Mouse (Mus musculus) ES-E14 (cell line): Measurements from ENCODE around the gene Filip1.

ENCODE experiments used
- CHD2 ChIP-seq: IDR thresholded peaks from 2 replicates; pipeline ENCODE4 v1.6.1; 2014; ENCODE audit warnings: mild to moderate bottlenecking, low read depth, low read length, inconsistent platforms
- HCFC1 ChIP-seq: IDR thresholded peaks from 2 replicates; pipeline ENCODE4 v1.6.1; 2012; ENCODE audit warnings: low read length, inconsistent platforms, borderline replicate concordance; ENCODE audit not compliant: insufficient read depth
- MAFK ChIP-seq: IDR thresholded peaks from 2 replicates; pipeline ENCODE4 v1.6.1; 2014; ENCODE audit warnings: mild to moderate bottlenecking, low read depth, low read length, inconsistent platforms; ENCODE audit not compliant: insufficient read depth
- ZC3H11A ChIP-seq: IDR thresholded peaks from 2 replicates; pipeline ENCODE4 v1.6.1; 2012; ENCODE audit warnings: low read depth, mild to moderate bottlenecking, inconsistent platforms, low read length, borderline replicate concordance
- ZNF384 ChIP-seq: IDR thresholded peaks from 2 replicates; pipeline ENCODE4 v1.6.1; 2012; ENCODE audit warnings: low read depth, low read length, inconsistent platforms

- no peak for TF ChIP-seq CHD2
- no peak for TF ChIP-seq MAFK
- TF ChIP-seq ZNF384: no peak
- no peak for TF ChIP-seq HCFC1
- TF ChIP-seq ZC3H11A: no peak
Observed at GRCm38 (mm10) chr9:79950038-79950437, 62.6 kb downstream of the Filip1 start.
